Mouse (Mus musculus) liver, adult 2 months (tissue): Measurements from ENCODE around the gene Snx15.

Experiments
- CTCF ChIP-seq: fragments of 200-500 bp; IDR thresholded peaks from 2 replicates; pipeline ENCODE4 v1.5.1; 2011; ENCODE audit warnings: low read depth, low read length, control low read depth
- POLR2A ChIP-seq: fragments of 200-500 bp; IDR thresholded peaks from 2 replicates; pipeline ENCODE4 v1.6.1; 2011; ENCODE audit warnings: low read length, control low read depth; ENCODE audit not compliant: insufficient read depth; ENCODE audit errors: extremely low read depth

DNA sequence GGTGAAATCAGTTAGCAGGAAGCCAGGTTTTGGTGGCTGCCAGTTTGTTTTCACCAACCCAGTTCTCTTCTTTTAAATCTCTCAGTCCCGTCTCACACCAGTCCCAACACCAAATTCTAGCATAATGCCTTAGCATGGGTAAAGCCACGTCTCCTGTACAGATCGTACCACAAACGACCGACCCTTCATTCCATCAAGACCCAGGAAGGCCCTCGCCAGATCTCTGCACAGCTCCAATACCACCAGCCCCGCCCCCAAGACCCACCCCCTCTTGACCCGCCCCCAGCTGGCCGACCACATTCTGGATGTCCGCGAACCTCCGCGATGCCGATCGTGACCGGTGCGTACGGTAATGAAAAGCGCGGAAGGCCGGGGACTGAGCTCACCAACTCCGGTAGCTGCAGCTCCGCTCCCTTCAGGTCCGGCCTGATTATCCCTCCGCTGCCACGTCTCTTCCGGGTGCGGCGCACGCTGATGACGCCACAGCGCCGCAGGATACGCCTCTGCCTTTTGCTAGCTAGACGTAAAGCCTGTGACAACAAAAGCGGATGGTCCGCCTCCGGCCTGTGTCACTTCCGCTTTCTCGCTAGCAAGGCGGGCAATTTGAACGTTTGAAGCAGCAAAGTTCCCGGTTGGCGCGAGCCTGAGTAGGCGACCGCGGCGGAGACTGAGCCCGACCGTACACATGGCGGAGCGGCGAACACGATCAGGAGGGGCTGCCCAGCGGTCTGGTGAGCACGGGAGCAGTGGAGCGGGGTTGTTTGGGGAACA lies 43.4 kb downstream of the Snx15 start, which contains the start of the genes Zfpl1 and Cdca5:
- TF ChIP-seq CTCF, result no peak
- TF ChIP-seq POLR2A, result peak; percentile 20; the same call in 1 of the 2 replicates
